Mouse (Mus musculus): ENCODE data around the gene Gfer. TPM values are rescaled to one million over a fixed set of nuclear protein-coding genes. Genes with fewer than 3 reads are reported as not detected.
"Not testable (repeated sequence)": the region's sequence is repeated elsewhere in the genome, so short reads cannot be mapped to it uniquely, and the experiment has no call there.

The Gfer gene
- polyA plus RNA-seq, 1 experiment: 23.7 TPM

DNA sequence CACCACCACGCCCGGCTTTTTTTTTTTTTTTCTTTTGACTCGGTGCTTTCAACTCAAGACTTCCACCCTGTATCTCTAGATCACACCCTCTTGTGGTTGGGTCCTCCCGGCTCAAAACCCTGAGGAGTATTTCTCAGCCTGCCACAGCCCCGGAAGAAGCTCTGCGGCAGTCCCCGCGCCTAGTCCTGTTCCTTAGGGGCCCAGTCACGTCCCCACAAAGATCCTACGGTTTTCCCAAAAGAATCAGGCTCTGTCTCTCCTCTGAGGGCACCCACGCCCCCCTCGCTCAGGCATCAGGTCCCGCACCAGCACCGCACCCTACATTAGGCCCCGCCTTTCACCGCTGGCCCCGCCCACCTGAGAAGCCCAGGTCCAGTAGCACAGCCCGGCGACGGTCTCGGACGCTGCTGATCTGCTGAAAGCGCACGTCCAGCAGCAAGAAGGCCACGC is 8.8 kb downstream of the Gfer start:
- no peak for DNase-seq (ENCODE audit: low spot score)

DNA sequence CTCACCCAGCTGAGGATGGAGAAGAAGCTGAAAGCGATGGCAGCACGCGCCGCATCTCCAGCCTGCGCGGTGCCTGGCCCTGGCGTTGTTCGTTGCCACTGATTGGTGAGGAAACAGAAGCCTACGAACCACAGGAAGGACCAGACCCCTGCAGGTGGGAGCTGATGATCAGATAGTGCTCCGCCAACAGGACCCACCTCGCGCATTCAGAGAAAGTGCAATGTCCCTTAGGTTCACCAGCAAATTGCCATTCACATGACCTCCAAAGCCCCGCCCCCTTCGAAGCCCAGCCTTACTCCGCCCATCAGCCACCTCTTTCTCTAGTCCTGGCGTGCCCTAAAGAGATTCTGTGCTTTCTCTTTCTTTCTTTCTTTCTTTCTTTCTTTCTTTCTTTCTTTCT is 9.4 kb downstream of the Gfer start:
- DNase-seq (ENCODE audit: low spot score): no peak

DNA sequence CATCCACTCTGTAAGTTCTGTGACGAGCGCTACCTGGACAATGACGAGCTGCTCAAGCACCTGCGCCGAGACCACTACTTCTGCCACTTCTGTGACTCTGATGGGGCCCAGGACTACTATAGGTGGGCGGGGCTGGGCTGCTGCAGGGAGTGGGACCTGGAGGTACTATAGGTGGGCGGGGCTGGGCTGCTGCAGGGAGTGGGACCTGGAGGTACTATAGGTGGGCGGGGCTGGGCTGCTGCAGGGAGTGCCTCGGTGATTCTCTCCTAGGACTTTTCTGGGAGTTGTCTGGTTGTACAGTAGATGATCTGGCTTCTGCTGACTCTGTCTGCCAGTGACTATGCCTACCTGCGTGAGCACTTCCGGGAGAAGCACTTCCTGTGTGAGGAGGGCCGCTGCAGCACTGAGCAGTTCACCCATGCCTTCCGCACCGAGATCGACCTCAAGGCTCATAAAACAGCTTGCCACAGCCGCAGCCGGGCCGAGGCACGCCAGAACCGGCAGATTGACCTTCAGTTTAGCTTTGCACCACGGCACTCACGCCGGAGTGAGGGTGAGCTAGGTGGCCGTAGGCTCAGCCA is 18.4 kb downstream of the Gfer start:
- DNase-seq (ENCODE audit: low spot score): no peak

DNA sequence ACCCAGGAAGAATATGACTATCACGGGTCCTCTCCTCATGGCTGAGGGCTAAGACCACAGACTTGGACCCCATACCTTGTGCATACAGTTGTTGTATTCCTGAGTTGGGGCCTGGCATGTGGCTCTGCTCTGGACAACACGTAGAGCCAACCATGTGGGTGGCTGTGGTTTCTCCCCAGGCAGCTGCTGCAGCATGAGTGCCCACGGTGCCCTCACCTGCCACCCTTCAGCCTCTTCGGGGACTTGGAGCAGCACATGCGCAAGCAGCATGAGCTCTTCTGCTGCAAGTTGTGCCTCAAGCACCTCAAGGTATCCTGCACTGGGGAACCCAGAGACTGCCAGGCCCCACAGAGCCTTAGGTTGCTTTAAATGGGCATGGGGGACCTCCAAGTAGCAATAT is 19.1 kb downstream of the Gfer start:
- no peak for DNase-seq (ENCODE audit: low spot score)

DNA sequence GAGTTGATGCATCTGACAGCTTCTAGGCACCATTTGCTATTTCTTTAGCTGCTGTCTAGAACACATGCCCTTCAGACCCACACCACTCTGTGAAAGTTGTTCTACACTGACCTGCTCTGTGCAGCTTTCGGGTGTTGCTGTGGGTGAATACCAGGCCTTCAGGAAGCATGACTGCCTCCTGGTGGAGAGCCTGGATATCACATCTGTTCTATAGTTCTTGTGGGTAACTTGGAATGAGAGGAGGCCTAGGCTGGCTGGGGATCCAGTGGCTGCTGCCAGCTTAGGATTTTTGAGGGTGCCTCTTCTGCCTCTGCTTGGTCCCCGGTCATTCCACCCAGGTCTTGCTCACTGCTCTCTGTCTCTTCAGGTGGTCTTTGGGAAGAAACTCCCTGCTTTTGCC is 19.8 kb downstream of the Gfer start:
- DNase-seq (ENCODE audit: low spot score): no peak

- no peak for DNase-seq (ENCODE audit: low spot score)
Observed at GRCm38 (mm10) chr17:24674277-24674676, 21.7 kb downstream of the Gfer start.

DNA sequence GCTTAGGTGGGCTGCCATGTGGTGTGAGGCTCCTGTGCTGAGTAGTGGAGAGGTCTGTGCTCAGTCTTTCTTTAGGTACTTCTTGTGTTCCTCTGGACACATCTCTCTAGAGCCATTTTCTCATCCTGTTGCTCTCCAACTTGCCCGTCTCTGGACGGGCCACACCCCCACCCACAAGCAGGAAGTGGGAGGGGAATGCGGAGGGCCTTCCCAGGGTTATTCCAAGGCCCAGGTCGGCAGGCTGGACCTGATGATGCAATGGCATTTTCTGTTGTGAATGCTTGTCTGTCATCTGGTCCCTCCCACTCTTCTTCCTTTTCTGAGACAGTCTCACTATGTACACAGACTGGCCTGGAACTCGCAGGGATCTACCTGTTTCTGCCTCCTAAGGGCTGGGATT is 23.8 kb downstream of the Gfer start:
- no peak for DNase-seq (ENCODE audit: low spot score)

GRCm38 (mm10) chr17:24671346-24671745 is 24.6 kb downstream of the Gfer start:
- no peak for DNase-seq (ENCODE audit: low spot score)

DNA sequence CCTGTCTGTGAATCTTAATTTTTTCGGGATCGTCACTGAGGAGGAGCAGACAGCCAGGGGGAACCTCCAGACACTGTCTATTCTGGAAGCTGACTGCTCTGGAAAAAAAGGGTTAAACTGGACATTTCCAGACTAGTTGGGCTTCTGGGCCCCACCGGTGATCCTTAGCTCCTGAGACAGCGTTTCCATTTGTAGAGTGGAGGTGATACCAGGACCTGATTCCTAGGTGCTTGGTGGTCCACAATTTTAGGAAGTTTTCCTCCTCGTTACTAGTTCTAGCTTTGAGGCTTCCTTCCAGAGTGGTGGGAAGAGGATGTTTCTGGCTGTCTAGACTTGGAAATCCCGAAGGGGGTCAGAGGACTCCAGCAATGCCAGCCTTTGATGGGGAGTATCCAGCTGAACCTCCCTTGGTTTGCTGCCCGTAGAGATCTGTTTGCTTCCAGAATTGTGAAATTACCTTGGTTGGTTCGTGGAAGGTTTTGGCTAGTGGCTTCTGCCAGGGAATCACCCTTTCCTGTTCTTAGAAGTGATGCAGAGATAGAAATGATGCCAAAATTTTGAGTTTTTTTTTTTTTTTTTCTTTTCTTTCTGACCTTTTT is 25.6 kb downstream of the Gfer start:
- DNase-seq (ENCODE audit: low spot score): no peak

- peak; percentile 90 for DNase-seq (ENCODE audit: low spot score)
Observed at GRCm38 (mm10) chr17:24669545-24670245, 26.3 kb downstream of the Gfer start, which contains the start of gene Zfp598. Zfp598 (plus strand) TSS chr17:24669687.

DNA sequence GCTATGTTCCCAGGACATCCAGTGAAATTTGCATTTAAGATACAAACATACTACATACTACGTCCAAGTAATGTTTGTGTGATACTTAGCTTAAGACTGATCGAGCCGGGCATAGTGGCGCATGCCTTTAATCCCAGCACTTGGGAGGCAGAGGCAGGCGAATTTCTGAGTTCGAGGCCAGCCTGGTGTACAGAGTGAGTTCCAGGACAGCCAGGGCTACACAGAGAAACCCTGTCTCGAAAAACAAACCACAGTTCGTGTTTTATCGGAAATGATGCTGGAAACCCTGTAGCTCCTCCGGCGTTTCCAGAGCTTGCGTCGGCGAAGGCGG is 26.8 kb downstream of the Gfer start:
- not testable (repeated sequence) for DNase-seq (ENCODE audit: low spot score)

DNA sequence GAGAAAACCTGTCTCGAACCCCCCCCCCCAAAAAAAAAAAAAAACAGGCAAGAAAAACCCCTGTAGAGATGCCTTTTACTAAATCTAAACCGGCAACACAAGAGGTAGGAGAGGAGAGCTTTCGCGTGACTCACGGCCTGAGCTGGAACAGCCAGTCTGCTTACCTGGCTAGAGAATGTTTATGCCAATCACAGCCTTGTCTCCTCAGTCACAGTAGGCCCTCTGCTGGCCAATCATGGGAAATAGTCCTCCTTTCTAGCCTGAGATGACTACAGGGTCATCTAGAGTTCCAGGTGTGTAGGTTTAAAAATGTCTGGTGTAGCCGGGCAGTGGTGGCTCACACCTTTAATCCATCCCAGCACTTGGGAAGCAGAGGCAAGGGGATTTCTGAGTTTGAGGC is 28.5 kb downstream of the Gfer start:
- peak; percentile 30 for DNase-seq (ENCODE audit: low spot score)

- not testable (repeated sequence) for DNase-seq (ENCODE audit: low spot score)
Observed at GRCm38 (mm10) chr17:24667011-24667410, 28.9 kb downstream of the Gfer start.

GRCm38 (mm10) chr17:24658017-24658758 is 37.8 kb downstream of the Gfer start, which contains the start of gene Npw:
Npw (minus strand) TSS chr17:24658457.
- DNase-seq (ENCODE audit: low spot score): no peak

DNA sequence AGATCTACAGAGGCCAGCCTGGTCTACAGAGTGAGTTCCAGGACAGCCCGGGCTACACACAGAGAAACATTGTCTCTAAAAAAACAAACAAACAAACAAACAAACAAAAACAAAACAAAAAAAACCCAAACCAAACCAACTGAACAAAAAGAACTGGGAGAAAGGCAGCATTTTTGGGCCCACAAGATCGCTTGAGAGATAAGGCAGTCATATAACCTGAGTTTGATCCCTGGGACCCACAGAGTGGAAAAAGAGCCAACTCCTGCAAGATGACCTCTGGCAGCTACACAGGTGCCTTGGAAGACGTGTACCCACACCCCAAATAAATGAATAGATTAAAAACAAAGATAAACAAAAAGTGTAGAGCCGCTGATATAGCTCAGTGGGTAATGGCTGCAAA is 41.0 kb downstream of the Gfer start:
- no peak for DNase-seq (ENCODE audit: low spot score)

DNA sequence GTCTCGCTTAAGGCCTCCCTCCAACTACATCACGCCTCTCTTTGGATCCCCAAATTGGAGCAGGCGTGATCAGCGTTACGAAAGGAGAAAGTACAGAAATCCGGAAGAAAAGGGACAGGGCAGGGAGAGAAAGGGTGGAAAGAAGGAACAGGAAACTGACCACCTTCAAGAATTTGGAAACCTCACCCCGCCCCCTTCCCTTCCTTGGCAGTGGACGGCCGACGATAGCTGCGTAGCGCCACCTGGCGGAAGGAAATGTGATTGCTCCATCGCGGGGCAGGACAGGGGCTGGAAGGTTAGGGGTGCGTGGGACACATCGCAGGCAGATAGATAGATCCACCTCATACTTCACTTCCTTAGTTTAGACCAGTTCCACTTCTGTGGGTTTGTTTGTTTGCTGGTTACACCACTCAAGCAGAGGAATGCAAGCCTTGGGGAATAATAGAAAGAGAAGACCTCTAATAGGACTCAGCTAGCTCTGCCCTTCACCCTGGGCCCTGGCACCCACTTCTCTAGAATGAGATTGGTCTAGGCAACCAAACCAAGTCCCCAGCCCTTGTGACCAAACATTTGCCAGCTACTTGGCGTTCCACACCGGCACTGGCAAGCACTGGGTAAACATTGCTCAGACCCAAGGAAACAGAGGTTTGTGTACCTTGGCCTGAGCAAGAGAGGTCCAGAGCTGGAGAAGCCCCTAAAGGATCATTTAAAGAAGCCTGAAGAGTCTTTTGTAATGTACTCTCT is 41.8 kb downstream of the Gfer start:
- DNase-seq (ENCODE audit: low spot score): no peak

GRCm38 (mm10) chr17:24651835-24652234 is 44.1 kb downstream of the Gfer start:
- no peak for DNase-seq (ENCODE audit: low spot score)

GRCm38 (mm10) chr17:24650766-24651165 is 45.2 kb downstream of the Gfer start:
- DNase-seq (ENCODE audit: low spot score): no peak

GRCm38 (mm10) chr17:24650070-24650616 is 45.8 kb downstream of the Gfer start, which contains the start of gene Slc9a3r2:
Slc9a3r2 (minus strand) TSS chr17:24650327.
- peak; percentile 57 for DNase-seq (ENCODE audit: low spot score)

- DNase-seq (ENCODE audit: low spot score): no peak
Observed at GRCm38 (mm10) chr17:24649581-24650069, 46.3 kb downstream of the Gfer start.

- DNase-seq (ENCODE audit: low spot score): no peak
Observed at GRCm38 (mm10) chr17:24648731-24649377, 47.1 kb downstream of the Gfer start.

Data from urinary bladder, adult 2 months (tissue).